Mouse (Mus musculus): ENCODE data around the gene Ccdc13.

DNA sequence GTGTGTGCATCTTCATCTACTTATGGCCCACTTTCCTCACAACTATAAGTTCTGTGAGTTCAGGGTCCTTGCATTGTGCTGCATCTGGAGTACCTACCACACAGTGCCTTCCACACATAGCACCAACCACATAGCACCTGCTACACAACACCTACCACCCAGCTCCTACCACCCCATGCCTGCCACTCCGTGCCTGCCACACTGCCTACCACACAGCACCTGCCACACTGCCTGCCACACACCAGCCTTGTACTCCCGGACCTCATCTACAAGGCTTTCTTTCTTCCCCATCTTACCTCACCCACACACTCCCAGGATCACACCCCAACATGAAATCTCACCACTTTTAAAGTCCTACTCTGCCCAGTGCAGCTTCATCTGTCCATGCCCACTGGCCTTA lies 52.9 kb downstream of the Ccdc13 start:
- TF ChIP-seq CTCF (IDR thresholded peaks at IDR 0.05; ENCODE audit: borderline replicate concordance, control insufficient read depth, extremely low read depth, insufficient read depth, low read length, poor library complexity) = no peak
- no peak for TF ChIP-seq POLR2A (IDR thresholded peaks at IDR 0.05; ENCODE audit: control insufficient read depth, extremely low read depth, insufficient read depth, low read length, poor library complexity)

All from thymus, adult 2 months (tissue).